Mouse (Mus musculus) embryo, embryonic 9.5 days (tissue): Measurements from ENCODE around the gene Med12.
"Not testable (repeated sequence)": the region's sequence is repeated elsewhere in the genome, so short reads cannot be mapped to it uniquely, and the experiment has no call there.

Experiments
- DNase-seq: peaks from one replicate; pipeline ENCODE4 v3.0.0-alpha.2; 2017; ENCODE audit errors: extremely low spot score

The Med12 gene

DNA sequence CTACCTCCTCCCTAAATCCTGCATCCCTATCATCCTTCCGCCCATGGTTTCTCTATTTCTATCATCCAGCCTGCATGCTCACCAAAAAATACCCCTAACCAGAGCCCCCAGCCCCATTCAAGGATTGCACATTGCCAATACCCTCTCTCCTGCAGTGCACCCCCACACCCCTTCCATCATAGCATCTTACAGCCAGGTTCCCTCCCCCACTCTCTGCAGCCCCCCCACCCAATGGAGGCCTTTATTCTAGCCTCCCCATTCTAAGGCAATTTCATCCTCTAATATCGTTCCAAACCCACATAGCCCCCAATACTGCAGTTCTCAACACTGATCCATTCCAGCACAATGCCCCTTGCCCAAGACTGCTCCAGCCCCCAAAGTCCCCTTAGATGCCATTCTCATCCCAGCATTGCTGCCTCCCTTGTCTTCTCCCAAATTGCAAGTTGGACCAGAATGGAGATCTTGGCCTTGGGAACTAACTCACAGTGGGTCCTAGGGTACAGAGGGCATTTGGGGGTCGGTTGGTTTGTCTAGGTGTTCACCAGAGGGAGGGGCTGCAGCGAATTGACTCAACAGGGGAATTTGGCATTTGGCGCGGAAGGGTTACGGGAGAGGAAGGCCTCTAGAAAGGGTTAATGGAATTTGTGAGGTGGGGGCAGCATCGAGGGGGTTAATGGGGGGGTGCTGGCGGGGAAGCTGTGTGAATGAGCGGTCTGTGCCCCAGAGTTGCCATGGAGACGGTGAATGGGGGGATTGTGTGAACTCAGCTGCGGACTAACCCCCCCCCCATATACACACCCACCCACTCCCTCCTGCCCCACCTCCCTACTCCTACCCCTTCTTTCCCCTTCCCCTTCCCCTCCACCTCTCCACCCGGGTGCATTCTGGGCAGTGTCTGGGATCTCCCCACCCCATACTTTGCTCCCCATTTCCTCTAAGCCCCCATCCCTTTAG lies 25.9 kb downstream of the Med12 start:
- DNase-seq, result peak; percentile 34

DNA sequence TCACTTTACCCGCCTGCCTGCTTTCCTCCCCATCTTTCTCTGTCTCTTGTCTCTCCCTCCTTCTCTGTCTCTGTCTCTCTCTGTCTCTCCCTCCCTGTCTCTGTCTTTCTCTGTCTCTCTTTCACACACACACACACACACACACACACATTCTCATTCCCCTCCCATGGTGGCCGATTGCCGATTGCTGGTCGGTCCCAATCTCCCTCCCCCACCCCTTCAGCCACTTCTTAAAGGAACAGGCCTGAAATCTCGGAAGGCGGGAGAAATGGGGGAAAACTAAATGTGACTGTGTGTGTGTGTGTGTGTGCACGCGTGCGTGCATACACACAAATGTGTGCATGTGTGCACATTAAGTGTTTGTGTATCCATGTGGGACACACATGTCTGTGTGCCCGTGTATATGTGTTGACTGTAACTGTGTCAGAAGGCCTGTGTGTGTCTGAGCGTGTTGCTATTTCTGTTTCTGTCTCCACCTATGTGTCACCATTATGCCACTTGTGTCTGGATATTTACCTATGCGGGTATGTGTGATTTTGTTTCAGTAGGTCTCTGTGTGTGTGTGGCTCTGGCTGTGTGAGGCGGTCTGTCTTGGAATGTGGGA lies 26.7 kb downstream of the Med12 start:
- DNase-seq, result peak; percentile 45

DNA sequence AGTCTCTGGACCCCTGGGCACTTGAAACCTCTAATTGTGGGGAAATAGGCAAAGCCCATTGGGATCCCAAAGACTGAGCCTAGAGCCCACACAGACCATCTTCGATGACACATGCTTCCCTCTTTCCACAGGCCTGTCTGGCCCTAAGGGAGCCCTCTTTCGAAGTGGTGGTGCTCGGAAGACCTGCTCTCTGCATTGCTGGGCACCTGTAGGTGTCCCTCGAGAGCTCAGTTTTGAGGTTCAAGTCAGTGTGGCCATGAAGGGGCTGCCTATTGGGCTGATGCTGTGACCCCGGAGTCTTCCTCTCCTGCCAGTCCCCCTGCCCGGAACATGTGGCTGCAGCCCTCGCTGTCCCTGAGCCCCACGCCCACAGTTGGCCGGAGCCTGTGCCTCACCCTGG lies 27.8 kb downstream of the Med12 start:
- no peak for DNase-seq

DNA sequence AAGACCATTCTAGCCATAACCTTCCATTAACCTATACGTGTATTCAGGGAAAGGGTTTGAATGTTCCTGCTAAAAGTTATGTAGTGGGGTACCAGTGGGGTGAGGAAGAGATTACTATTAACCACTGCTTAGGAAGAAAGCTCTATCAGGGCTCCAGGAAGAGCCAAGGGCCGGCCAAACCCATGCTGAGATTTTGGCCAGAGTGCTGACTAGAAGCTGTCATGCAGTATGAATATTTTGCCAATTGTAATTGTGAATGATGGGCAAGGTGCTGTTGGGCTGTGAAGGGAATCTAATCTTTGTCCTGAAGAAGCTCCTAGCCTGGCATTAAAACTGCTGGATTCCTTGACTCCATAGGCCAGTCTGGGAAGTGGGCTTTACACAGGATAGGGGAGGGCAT lies 30.8 kb downstream of the Med12 start:
- DNase-seq, result no peak

DNA sequence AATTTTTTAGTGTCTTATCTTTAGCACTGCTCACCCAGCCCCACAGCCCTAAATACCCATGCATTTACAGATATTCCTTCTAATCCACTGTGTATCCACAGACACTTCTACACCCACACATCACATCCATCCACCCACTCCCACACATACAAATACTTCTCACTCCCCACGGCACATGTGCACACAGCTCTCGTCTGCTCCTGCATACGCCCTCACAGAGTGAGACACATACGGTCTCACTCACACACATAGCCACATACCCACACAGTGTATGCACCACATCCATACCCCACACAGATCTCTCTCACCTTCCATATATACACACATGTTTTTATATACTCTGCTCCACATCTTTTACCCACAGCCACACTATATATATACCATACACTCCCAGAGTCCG lies 35.5 kb downstream of the Med12 start:
- no peak for DNase-seq

DNA sequence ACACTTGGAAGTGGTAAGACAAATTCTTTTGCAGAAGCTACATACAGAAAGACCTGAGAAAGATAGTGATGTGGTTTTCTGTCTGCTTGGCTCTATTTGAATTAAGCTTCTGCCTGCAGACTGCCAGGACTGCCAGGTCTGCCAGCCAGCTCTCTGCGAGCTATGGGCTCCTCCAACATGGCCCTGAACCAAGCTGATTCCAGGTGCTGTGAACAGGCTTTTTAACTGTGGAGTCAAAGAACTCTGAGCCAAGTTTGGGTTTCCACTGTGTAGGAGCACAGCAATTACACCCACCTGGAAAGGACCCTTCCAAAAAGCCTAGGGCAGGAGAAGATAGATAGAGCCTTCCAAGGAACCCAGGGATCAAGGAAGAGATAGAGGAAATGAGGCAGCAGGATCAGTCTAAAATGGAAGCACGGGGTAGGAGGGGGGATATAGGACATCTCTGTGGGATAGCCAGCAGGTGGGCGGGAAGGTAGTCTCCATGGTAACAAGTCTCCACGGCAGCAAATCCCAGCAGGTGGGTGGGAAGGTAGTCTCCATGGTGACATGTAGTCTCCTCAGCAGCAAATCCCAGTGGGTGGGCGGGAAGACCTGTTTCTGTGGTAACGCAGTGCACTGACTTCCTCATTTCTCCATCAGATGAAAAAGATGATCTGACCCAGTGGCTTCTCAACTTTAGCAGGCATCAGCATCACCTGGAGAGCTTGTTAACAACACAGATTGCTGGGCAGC lies 40.0 kb downstream of the Med12 start:
- no peak for DNase-seq

DNA sequence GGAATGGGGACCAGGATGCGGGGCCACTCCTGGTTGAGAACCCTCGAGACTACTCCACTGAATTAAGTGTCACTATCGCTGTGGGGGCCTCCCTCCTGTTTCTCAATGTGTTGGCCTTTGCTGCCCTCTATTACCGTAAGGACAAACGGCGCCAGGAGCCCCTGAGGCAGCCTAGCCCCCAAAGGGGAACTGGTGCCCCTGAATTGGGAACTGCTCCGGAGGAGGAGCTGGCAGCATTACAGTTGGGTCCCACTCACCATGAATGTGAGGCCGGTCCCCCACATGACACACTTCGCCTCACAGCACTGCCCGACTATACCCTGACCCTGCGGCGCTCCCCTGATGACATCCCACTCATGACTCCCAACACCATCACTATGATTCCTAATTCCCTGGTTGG lies 45.9 kb downstream of the Med12 start:
- no peak for DNase-seq

DNA sequence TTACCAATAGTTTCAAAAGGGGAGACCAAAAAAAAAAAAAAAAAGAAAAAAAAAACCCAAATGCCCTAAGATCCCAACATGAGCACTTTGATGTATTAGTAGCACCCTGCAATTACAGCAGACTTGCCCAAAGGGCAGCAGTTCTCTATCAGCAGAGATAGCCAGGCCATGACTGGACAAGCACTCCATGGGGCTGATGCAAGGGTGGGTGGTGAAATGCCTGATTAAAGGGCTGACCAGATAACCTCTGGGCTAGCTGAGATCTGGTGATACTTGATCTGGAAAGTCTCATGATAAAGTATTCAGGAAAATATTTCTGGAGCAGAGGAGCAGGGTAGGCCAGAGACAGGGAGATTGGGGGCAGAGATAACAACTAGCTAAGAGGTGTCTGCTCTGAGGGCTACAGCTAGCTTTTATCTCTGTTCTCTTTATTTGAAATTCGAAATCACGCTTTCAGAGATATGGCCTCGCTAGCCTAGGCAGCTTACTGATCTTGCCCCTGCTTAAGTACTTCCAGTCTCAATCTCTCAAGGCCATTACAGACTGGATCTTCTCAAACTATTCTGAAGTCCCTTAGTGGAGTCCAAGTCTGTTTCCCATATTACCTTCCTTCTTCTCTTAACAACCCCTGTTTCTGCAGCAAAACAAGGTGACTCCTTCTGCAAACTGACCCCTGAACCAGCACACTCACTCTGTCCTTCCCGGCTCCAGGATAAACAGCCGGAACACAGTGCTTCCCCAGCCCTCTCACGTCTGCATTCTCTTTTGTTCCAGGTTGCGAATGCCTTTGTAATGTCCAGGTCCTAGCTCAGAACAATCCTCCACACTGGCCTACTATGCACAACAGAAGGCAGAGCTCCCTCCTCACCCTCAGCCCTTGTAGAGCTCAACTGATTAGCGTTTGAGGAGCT lies 52.4 kb downstream of the Med12 start:
- DNase-seq, result no peak

DNA sequence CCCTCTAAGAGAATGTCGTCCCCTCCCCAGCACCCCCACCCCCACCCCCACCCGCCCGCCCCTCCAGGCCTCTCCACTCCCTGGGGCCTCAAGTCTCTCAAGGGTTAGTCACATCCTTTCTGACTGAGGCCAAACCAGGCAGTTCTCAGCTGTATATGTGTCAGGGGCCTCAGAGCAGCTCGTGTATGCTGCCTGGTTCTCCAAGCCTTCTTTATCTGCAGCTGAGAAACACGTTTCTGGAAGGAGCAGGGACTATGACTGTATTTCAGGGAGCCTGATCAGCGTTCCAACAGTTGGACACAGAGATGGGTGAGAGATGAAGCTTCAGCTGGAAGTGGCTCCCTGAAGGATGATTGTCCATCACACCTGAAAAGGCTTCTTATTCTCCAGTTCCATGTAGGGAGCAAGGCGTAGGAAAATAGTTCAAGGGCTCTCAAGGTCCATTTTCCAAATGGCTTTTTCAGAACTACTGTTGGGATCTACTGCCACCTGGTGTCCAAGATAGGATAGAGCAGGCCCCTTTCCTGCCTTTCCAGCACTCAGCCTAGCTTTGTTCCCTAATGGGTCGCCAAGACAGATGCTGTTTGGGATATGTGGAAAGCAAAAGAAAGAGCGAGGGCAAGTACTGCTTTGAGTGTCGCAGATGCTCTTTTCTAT lies 55.7 kb downstream of the Med12 start:
- peak; percentile 58 for DNase-seq

DNA sequence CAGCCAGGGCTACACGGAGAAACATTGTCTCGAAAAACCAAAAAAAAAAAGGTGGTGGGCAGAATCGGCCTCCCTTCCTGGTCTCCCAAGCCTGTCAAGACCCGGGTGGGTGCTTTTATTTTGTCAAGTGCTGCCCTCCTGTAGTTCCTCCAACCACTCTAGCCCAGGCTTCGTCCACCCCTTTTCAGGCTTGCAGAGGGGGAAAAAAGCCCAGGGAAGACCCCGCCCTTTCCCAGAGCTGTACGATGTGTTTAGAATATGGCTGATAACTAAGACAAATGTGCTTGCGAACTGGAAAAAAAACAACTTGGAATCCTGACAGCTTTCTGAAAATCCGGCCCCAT lies 58.2 kb downstream of the Med12 start:
- no peak for DNase-seq

DNA sequence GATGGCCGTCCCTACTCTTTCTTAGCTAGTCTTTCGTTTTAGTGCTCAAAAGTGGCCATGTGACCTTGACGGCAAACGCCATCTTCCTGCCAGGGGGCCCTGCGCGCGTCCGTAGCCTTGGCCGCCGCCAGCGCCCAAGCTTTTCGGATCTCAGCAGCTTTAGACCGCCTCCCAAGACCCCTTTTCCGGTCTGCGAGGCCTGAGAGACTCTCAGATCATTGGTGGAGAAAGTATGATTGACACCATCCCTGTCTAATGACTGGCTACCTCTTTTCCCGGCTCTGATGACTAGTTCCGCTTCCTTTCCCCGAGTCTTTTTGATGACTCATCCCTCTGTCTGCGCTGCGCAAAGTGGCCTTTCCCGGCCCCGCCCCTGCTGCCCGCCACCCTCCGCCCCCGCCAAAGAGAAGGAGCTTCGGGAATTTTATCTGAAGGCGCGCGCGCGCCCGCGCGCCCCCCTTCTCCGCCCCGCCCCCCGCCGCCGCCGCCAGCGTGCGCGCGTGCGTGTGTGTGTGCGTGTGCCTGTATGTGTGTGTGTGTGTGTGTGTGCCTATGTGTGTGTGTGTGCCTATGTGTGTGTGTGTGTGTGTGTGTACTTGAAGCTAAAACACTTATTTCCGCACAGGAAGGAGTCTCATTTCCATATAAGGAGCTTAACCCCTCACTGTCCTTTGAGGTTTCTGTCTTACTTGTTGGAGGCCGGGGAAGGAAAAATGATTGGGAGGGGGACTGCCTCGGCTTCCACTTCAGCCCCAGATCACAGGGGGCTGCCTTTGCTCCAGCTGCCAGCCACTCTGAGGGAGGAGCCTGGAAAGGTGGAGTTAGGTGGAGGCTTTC lies 58.8 kb downstream of the Med12 start:
- DNase-seq, result peak; percentile 87

DNA sequence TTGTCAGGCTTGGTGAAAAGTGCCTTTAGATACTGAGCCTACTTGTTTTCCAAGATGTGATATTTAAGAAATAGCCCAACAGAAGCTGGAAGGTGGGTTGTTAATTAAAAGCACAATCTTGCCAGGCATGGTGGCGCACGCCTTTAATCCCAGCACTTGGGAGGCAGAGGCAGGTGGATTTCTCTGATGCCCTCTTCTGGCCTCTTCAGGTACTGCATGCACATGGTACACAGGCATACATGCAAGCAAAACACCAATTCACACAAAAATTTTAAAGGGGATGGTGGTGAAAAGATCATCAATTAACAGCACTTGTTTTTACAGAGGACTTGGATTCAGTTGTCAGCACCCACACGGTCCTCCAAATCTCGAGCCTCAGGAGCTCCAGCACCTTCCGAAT lies 60.8 kb downstream of the Med12 start:
- no peak for DNase-seq

DNA sequence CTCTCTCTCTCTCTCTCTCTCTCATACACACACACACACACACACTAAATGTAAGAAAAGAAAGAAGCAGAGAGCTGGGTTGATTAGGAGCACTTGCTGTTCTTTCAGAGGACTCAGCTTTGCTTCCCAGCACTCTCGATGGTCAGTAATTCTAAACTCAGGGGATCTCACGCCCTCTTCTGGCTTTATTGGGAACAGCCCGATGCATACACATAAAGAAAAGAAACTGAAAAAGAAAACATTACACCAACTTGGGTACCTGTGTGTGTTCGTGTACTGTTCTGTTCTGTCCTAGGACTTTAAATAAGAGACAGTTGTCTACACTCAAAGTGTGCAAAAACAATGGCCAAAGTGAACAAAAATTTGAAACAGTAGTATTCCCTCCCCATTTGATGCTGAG lies 64.8 kb downstream of the Med12 start:
- DNase-seq, result no peak

DNA sequence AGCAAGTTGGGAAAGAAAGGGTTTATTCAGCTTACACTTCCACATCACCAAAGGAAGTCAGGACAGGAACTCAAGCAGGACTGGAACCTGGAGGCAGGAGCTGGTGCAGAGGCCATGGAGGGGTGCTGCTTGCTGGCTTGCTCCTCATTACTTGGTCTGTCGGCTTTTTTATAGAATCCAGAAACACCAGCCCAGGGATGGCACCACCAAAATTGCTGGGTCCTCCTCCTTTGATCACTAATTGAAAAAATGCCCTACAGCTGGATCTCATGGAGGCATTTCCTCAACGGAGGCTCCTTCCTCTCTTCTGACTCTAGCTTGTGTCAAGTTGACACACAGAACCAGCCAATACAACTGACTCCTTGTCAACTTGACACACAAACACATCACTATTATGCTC lies 69.0 kb downstream of the Med12 start:
- DNase-seq, result not testable (repeated sequence)

DNA sequence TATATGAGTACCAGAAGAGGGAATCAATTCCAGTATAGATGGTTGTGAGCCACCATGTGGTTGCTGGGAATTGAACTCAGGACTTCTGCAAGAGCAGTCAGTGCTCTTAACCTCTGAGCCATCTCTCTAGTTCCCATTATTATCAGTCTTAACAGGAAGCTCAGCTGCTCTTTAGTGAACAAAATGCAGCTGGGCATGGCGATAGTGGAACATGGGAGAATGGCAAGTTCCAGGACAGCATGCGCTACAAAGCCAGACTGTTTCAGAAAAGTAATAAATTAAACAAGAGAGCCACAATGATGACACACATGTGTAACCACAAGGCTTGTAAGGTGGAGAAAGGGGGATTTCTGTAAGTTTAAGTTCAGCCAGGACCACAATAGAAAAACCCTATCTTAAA lies 71.6 kb downstream of the Med12 start:
- DNase-seq, result no peak

DNA sequence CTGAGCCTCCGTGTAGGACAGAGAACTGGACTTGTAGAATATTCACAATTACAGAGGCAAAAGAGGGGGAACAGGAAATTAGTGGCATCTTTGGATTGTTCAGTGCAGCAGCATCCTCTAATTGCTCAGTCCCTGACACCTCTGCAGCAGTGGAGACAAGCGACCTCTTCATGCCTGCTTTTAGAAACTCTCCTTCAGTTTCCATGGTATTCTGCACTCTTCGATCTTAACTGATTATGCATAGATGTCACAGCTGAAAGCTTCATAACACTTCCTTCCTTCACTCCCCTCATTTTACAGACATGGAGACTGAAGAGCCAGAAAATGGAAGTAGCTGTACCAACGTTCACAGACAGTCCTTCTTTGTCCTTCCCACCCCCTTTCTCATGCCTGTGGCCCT lies 72.6 kb downstream of the Med12 start:
- no peak for DNase-seq
